Mouse (Mus musculus): Measurements from ENCODE around the gene Olfr1012. TPM values are rescaled to one million over a fixed set of nuclear protein-coding genes. Genes with fewer than 3 reads are reported as not detected.

Olfr1012 gene
- polyA plus RNA-seq, 1 experiment from 2014 or later: not detected

Other genes with a start within 250 kb of the Olfr1012 start
- gene 4833423E24Rik, start 243.7 kb downstream of the Olfr1012 start, polyA plus RNA-seq (2015; fragmentation: Nextera tagmentation; extraction: Ambion mirVana): not detected in 2 replicates
- not detected in 2 replicates for gene Olfr996, start 183.6 kb downstream of the Olfr1012 start, polyA plus RNA-seq (2015; fragmentation: Nextera tagmentation; extraction: Ambion mirVana)
- gene Olfr998, start 173.8 kb downstream of the Olfr1012 start, polyA plus RNA-seq (2015; fragmentation: Nextera tagmentation; extraction: Ambion mirVana): not detected in 2 replicates
- not detected in 2 replicates for gene Olfr1000, start 150.9 kb downstream of the Olfr1012 start, polyA plus RNA-seq (2015; fragmentation: Nextera tagmentation; extraction: Ambion mirVana)
- gene Olfr1002, start 112.1 kb downstream of the Olfr1012 start, polyA plus RNA-seq (2015; fragmentation: Nextera tagmentation; extraction: Ambion mirVana): not detected in 2 replicates
- not detected in 2 replicates for gene Olfr154, start 98.3 kb downstream of the Olfr1012 start, polyA plus RNA-seq (2015; fragmentation: Nextera tagmentation; extraction: Ambion mirVana)
- not detected in 2 replicates for gene Olfr1006, start 84.0 kb downstream of the Olfr1012 start, polyA plus RNA-seq (2015; fragmentation: Nextera tagmentation; extraction: Ambion mirVana)
- not detected in 2 replicates for gene Olfr1008, start 73.3 kb downstream of the Olfr1012 start, polyA plus RNA-seq (2015; fragmentation: Nextera tagmentation; extraction: Ambion mirVana)
- gene Olfr1009, start 47.3 kb downstream of the Olfr1012 start, polyA plus RNA-seq (2015; fragmentation: Nextera tagmentation; extraction: Ambion mirVana): not detected in 2 replicates
- gene Olfr1013, start 4.3 kb upstream of the Olfr1012 start, polyA plus RNA-seq (2015; fragmentation: Nextera tagmentation; extraction: Ambion mirVana): not detected in 2 replicates
- not detected in 2 replicates for gene Olfr1014, start 9.9 kb upstream of the Olfr1012 start, polyA plus RNA-seq (2015; fragmentation: Nextera tagmentation; extraction: Ambion mirVana)
- gene Olfr1015, start 19.3 kb upstream of the Olfr1012 start, polyA plus RNA-seq (2015; fragmentation: Nextera tagmentation; extraction: Ambion mirVana): not detected in 2 replicates
- gene Olfr1016, start 39.8 kb upstream of the Olfr1012 start, polyA plus RNA-seq (2015; fragmentation: Nextera tagmentation; extraction: Ambion mirVana): not detected in 2 replicates
- gene Olfr1018, start 55.7 kb upstream of the Olfr1012 start, polyA plus RNA-seq (2015; fragmentation: Nextera tagmentation; extraction: Ambion mirVana): not detected in 2 replicates
- gene Olfr1019, start 82.7 kb upstream of the Olfr1012 start, polyA plus RNA-seq (2015; fragmentation: Nextera tagmentation; extraction: Ambion mirVana): not detected in 2 replicates
- gene Olfr1020, start 84.3 kb upstream of the Olfr1012 start, polyA plus RNA-seq (2015; fragmentation: Nextera tagmentation; extraction: Ambion mirVana): not detected in 2 replicates
- not detected in 2 replicates for gene Olfr1022, start 105.8 kb upstream of the Olfr1012 start, polyA plus RNA-seq (2015; fragmentation: Nextera tagmentation; extraction: Ambion mirVana)
- not detected in 2 replicates for gene Olfr1023, start 122.9 kb upstream of the Olfr1012 start, polyA plus RNA-seq (2015; fragmentation: Nextera tagmentation; extraction: Ambion mirVana)
- gene Olfr1024, start 142.3 kb upstream of the Olfr1012 start, polyA plus RNA-seq (2015; fragmentation: Nextera tagmentation; extraction: Ambion mirVana): not detected in 2 replicates
- gene Olfr1025-ps1, start 152.4 kb upstream of the Olfr1012 start, polyA plus RNA-seq (2015; fragmentation: Nextera tagmentation; extraction: Ambion mirVana): not detected in 2 replicates
- gene Olfr1026, start 158.8 kb upstream of the Olfr1012 start, polyA plus RNA-seq (2015; fragmentation: Nextera tagmentation; extraction: Ambion mirVana): not detected in 2 replicates
- gene Olfr1028, start 187.7 kb upstream of the Olfr1012 start, polyA plus RNA-seq (2015; fragmentation: Nextera tagmentation; extraction: Ambion mirVana): not detected in 2 replicates
- not detected in 2 replicates for gene Olfr1029, start 211.1 kb upstream of the Olfr1012 start, polyA plus RNA-seq (2015; fragmentation: Nextera tagmentation; extraction: Ambion mirVana)
- gene Olfr1030, start 216.5 kb upstream of the Olfr1012 start, polyA plus RNA-seq (2015; fragmentation: Nextera tagmentation; extraction: Ambion mirVana): not detected in 2 replicates
- gene Olfr1031, start 227.5 kb upstream of the Olfr1012 start, polyA plus RNA-seq (2015; fragmentation: Nextera tagmentation; extraction: Ambion mirVana): not detected in 2 replicates
- gene Olfr1032, start 242.8 kb upstream of the Olfr1012 start, polyA plus RNA-seq (2015; fragmentation: Nextera tagmentation; extraction: Ambion mirVana): not detected in 2 replicates

All from forebrain, embryonic 15.5 days (tissue).